Mouse (Mus musculus) liver, embryonic 14.5 days (tissue): ENCODE results near the gene Reep3. TPM values are rescaled to one million over a fixed set of nuclear protein-coding genes. Genes with fewer than 3 reads are reported as not detected.

Experiments
- ATAC-seq: fragments of 200-750 bp; cut with Nextera tagmentation; 2 replicates; pipeline ENCODE4 v1.8.0; 2017; ENCODE audit warnings: moderate number of reproducible peaks, mild to moderate bottlenecking, moderate library complexity; ENCODE audit not compliant: insufficient read depth
- DNase-seq, 3 experiments: peaks; one replicate each; pipeline ENCODE4 v3.0.0-alpha.2; 2012 to 2013; ENCODE audit warnings: low read depth in 3 of 3, low spot score in 3 of 3
- H3K27ac ChIP-seq: fragments of 300-500 bp; sonication (generic); 2 replicates; pipeline ENCODE4 v1.5.1; 2014; ENCODE audit warnings: moderate library complexity, mild to moderate bottlenecking, control low read depth, inconsistent platforms
- H3K27me3 ChIP-seq: fragments of 300-500 bp; sonication (generic); 2 replicates; pipeline ENCODE4 v1.6.1; 2014; ENCODE audit warnings: mild to moderate bottlenecking, low read length, moderate library complexity; ENCODE audit not compliant: control insufficient read depth, insufficient read depth
- H3K36me3 ChIP-seq: fragments of 300-500 bp; sonication (generic); replicated peaks from 2 replicates; pipeline ENCODE4 v1.6.1; 2014; ENCODE audit warnings: low read depth; ENCODE audit not compliant: control insufficient read depth, insufficient read depth
- H3K4me1 ChIP-seq, 2 experiments: fragments of 200-500 bp in 1 of 2; fragments of 300-500 bp in 1 of 2; sonication (generic) in 1 of 2; replicated peaks; 2 replicates each; pipeline ENCODE4 v1.6.1; 2012 to 2014; ENCODE audit warnings: antibody characterized with exemption in 1 of 2, inconsistent platforms in 1 of 2, low read length in 1 of 2; ENCODE audit not compliant: control insufficient read depth in 2 of 2, insufficient read depth in 2 of 2
- H3K4me2 ChIP-seq: fragments of 300-500 bp; sonication (generic); 2 replicates; pipeline ENCODE4 v1.6.1; 2014; ENCODE audit warnings: low read depth, mild to moderate bottlenecking, control low read depth, moderate library complexity
- H3K4me3 ChIP-seq, 2 experiments: fragments of 200-500 bp in 1 of 2; fragments of 300-500 bp in 1 of 2; sonication (generic) in 1 of 2; 2 replicates each; pipeline ENCODE4 v1.5.1; 2012 to 2014; ENCODE audit warnings: low read depth in 2 of 2, low read length in 2 of 2, mild to moderate bottlenecking in 2 of 2, control low read depth in 1 of 2, inconsistent platforms in 1 of 2, moderate library complexity in 1 of 2; ENCODE audit not compliant: insufficient read depth in 1 of 2
- H3K9ac ChIP-seq: fragments of 300-500 bp; sonication (generic); replicated peaks from 2 replicates; pipeline ENCODE4 v1.6.1; 2014; ENCODE audit warnings: mild to moderate bottlenecking, control low read depth, moderate library complexity
- H3K9me3 ChIP-seq: fragments of 300-500 bp; sonication (generic); 2 replicates; pipeline ENCODE4 v1.6.1; 2016; ENCODE audit warnings: low read length, mixed read lengths; ENCODE audit not compliant: control insufficient read depth
- CTCF ChIP-seq: IDR thresholded peaks from 2 replicates; pipeline ENCODE4 v1.5.1; 2016; ENCODE audit warnings: antibody characterized with exemption, low read depth, control low read depth
- EP300 ChIP-seq: IDR thresholded peaks from 2 replicates; pipeline ENCODE4 v1.6.1; 2016; ENCODE audit warnings: antibody characterized with exemption, low read depth
- WGBS: fragments of 180-500 bp; shearing (Covaris S2); extraction: QIAGEN DNeasy Blood & Tissue Kit; methylation state at CpG from one replicate; pipeline ENCODE4 v1.1.7; 2014; ENCODE audit not compliant: insufficient replicate concordance; 5-methylcytosine and 5-hydroxymethylcytosine counted together
- polyA plus RNA-seq, 2 experiments: library from polyadenylated mRNA; depleted of rRNA in 1 of 2; stranded (reverse) in 1 of 2; unstranded in 1 of 2; fragments of >200 nt; fragmentation: Nextera tagmentation in 1 of 2; extraction: Ambion mirVana in 1 of 2; gene quantifications; 2 replicates each; pipeline versions ENCODE4 v1.2.1 to v1.2.3; 2012 to 2014

The Reep3 gene
- polyA plus RNA-seq, 2 experiments, result 3.9 to 5.1 TPM

GRCm38 (mm10) chr10:67106400-67106799, 9.7 kb upstream of the Reep3 start:
- H3K27ac ChIP-seq, result no peak overlapping the region
- no peaks in the 10 kb centered on the region for H3K9me3 ChIP-seq
- H3K4me2 ChIP-seq, result no peak overlapping the region
- no peak overlapping the region for H3K4me3 ChIP-seq
- DNase-seq, result no peak
- ATAC-seq, result no peak
- TF ChIP-seq EP300 (no peak), CTCF (no peak)
- H3K9ac ChIP-seq, result no peak overlapping the region; the same call in 1 of the 2 replicates
- no peaks in the 10 kb centered on the region for H3K36me3 ChIP-seq
- no peaks in the 10 kb centered on the region for H3K27me3 ChIP-seq
- H3K4me1 ChIP-seq, result peaks cover 5 to 43% of the 10 kb centered on the region in 2 experiments
- 61% methylated on average over 6 of the region's 6 CpGs for WGBS

DNA sequence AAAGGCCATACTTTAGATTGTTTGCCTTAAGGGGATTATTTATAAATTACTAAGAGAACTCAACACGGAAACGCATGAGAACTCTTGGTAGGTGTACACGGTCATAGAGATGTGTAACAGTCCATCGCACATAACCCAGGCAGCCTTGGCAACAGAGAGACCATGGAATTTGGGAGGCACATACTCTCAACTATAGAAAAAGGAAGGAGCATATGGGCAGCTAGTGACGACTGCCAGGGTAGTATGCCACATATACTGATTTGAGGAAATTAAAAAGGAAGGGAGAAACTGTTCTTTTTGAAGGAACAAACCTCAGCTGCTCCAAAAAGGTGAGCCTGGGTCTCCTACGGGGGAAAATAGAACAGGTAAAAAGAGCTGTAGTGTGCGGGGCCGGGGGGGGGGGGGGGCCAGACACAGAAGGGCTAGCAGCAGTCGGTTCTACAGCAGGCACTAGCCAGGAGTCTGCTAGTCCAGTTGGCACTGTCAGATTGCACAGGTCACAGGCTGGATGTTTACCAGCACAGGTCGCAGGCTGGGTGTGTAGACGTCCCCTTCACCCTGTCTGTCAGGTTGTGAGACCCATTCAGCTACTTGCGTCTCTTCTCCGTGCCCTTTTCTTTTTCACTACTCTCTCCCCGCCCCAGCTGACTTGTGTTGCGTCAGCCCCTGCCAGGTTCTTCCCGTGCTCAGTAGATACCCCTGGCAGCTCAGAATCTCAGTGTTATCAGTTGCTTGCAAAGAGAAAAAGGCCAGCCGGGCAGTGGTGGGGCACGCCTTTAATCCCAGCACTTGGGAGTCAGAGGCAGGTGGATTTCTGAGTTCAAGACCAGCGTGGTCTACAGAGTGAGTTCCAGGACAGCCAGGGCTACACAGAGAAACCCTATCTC, 8.8 kb upstream of the Reep3 start:
- no peaks in the 10 kb centered on the region for H3K36me3 ChIP-seq
- WGBS, result 39% methylated on average over 19 of the region's 19 CpGs
- no peak overlapping the region for H3K27ac ChIP-seq
- DNase-seq (peak in 1 of 3 experiments; percentile 30), ATAC-seq (peak; percentile 60)
- no peaks in the 10 kb centered on the region for H3K9me3 ChIP-seq
- H3K4me2 ChIP-seq, result no peak overlapping the region
- H3K4me1 ChIP-seq, result peaks cover 5 to 41% of the 10 kb centered on the region in 2 experiments
- H3K4me3 ChIP-seq, result no peak overlapping the region
- no peak for TF ChIP-seq CTCF
- TF ChIP-seq EP300, result 0 out of 2 replicates have a peak, but pooled peaks have one; percentile 12
- no peaks in the 10 kb centered on the region for H3K27me3 ChIP-seq
- no peak overlapping the region for H3K9ac ChIP-seq

DNA sequence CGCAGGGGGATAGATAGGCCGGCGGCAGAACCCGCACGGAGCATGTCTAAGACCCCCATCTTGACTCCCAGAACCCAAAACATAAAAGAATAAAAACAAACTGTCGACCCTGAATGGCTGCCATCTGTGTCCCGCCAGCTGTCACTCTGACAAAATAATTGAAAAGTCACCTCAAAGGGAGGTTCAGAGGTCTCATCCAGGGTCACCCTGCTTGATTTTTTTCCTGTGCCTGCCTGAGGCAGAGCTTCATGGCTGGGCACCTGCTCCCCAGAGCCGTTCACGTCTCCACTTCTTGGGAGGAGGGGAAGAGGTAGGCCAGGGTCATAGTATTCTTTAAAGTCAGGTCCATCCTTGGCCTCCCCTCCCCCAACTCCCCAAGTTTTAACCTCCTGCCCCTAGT, 7.8 kb upstream of the Reep3 start:
- 38% methylated on average over 9 of the region's 9 CpGs for WGBS
- TF ChIP-seq CTCF (no peak), EP300 (no peak)
- Histone ChIP-seq H3K36me3 (no peaks in the 10 kb centered on the region), H3K9ac (no peak overlapping the region), H3K9me3 (no peaks in the 10 kb centered on the region), H3K4me1 (peaks cover 5 to 38% of the 10 kb centered on the region in 2 experiments), H3K4me3 (no peak overlapping the region), H3K4me2 (no peak overlapping the region), H3K27ac (no peak overlapping the region), H3K27me3 (no peaks in the 10 kb centered on the region)
- DNase-seq, result no peak
- ATAC-seq, result no peak

DNA sequence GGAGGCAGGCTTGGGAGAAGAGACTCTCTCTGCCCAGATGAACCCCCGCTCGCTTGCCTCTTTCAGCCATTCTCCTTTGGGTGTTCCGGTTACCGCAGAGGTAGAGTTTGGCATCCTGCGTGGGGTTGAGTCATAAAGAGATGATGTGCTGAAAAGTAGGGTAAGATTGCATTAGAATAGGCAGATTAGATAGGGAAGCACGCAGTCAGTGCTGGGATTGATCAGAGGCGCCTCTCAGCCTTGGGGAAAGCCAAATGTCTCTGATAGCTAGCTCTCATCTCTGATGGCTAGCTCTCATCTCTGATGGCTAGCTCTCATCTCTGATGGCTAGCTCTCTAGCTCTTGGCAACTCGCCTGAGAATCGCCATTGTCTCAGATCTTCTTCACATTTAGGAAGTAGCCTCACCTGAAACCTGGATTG, 4.1 kb upstream of the Reep3 start:
- Histone ChIP-seq H3K36me3 (no peaks in the 10 kb centered on the region), H3K4me3 (no peak overlapping the region), H3K4me2 (no peak overlapping the region), H3K9me3 (no peaks in the 10 kb centered on the region), H3K27me3 (no peaks in the 10 kb centered on the region), H3K9ac (no peak overlapping the region), H3K27ac (no peak overlapping the region), H3K4me1 (peaks cover 10 to 29% of the 10 kb centered on the region in 2 experiments)
- TF ChIP-seq EP300, result no peak
- TF ChIP-seq CTCF, result no peak
- 68% methylated on average over 9 of the region's 9 CpGs for WGBS
- no peak for DNase-seq
- no peak for ATAC-seq

DNA sequence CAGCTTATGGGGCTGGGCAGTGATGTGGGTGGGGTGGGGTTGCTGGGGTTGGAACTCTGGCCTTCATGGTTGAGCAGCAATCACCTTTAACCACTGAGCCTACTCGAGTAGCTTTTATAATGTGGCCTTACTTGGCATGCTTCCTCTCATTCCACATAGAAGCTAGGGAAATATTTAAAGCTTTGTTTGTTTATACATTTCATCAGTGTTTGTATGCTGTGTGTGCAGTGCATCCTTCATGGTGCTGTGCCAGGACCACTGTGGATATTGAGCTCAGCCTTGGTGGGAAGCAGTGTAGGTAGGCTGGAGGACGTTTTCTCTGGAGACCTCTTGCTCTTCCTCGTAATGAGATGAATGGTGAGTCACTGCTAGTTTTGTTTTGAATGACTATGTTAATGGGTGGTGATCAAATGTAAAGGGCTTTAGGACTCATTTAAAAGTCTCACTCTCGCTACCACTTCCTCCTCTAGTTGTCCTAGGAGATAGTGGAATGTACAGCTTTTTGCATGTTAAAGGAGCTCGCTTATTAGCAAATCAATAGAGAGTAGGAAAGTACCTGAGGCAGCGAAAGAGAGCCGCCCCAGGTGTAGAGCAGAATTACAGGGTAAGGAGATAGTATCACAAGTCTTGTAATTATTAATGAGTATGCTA, 3.4 kb upstream of the Reep3 start:
- Histone ChIP-seq H3K36me3 (no peaks in the 10 kb centered on the region), H3K9me3 (no peaks in the 10 kb centered on the region), H3K27ac (no peak overlapping the region), H3K9ac (no peak overlapping the region), H3K4me1 (peaks cover 8 to 24% of the 10 kb centered on the region in 2 experiments), H3K27me3 (no peaks in the 10 kb centered on the region), H3K4me2 (no peak overlapping the region), H3K4me3 (no peak overlapping the region)
- ATAC-seq (no peak), DNase-seq (no peak)
- 53% methylated on average over 7 of the region's 7 CpGs for WGBS
- TF ChIP-seq EP300, result no peak
- no peak for TF ChIP-seq CTCF
